Mouse (Mus musculus): Measurements from ENCODE around the gene Gdf10. TPM values are rescaled to one million over a fixed set of nuclear protein-coding genes. Genes with fewer than 3 reads are reported as not detected.
A peak's percentile ranks its signal among the peaks of the same experiment; 100 is the strongest.

Gene Gdf10
- polyA plus RNA-seq, 1 experiment from 2014 or later = 9.5 TPM

- no peaks in the 10 kb centered on the region for H3K9me3 ChIP-seq (ENCODE audit: control insufficient read depth, low read length)
- no peaks in the 10 kb centered on the region for H3K27me3 ChIP-seq (ENCODE audit: control insufficient read depth, insufficient read depth, low read length)
- 33% methylated on average over 7 of the region's 7 CpGs for WGBS
- H3K36me3 ChIP-seq (ENCODE audit: control insufficient read depth, insufficient read depth, low read length) = no peaks in the 10 kb centered on the region
- no peaks in the 10 kb centered on the region for H3K4me1 ChIP-seq (replicated peaks; ENCODE audit: control insufficient read depth, insufficient read depth, low read length)
- no peak overlapping the region for H3K4me3 ChIP-seq (ENCODE audit: low read depth, low read length)
- no peak overlapping the region for H3K9ac ChIP-seq (ENCODE audit: low read depth, low read length)
- no peak overlapping the region for H3K27ac ChIP-seq (ENCODE audit: low read depth, low read length)
- ATAC-seq (ENCODE audit: low FRiP score) = no peak
- no peak overlapping the region for H3K4me2 ChIP-seq (replicated peaks; ENCODE audit: low read depth, low read length)
- peak; percentile 9 for DNase-seq (ENCODE audit: low spot score)
Observed at GRCm38 (mm10) chr14:33977748-33978147, 54.4 kb downstream of the Gdf10 start.

DNA sequence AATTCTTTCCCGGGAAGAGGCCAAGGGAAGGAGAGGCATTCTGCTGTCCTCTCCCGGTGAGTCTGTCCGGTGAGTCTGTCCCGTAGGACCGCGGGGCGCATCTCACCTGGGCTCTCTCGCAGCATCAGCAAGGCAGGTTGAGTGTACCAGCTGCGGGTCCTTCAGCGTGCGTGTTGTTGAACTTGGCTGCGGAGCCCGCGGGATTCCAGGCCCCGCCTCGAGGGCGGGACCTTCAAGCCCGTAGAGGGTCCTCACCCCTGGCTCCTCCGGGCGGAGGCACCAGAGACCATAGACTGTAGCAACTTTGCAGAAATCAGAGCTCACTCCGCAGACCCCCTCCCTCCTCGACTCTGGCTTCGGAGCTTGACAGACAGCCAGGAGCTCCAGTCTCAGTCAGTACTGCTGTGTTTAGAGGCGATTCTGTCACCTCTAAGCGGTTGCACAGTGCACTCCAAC, 55.2 kb downstream of the Gdf10 start, which contains the start of gene Zfp488:
Gene Zfp488 (minus strand): TSS at position 161 of the 456 bp plus-strand sequence.
- DNase-seq (ENCODE audit: low spot score) = peak; percentile 58
- no peak within 1 kb of the TSS for H3K27ac ChIP-seq (ENCODE audit: low read depth, low read length)
- 3% methylated on average over 25 of the region's 25 CpGs for WGBS
- ATAC-seq (ENCODE audit: low FRiP score) = peak; percentile 63; the same call in 1 of the 2 replicates
- peak within 1 kb of the TSS; percentile 40 for H3K9ac ChIP-seq (ENCODE audit: low read depth, low read length)
- H3K4me3 ChIP-seq (ENCODE audit: low read depth, low read length) = peak within 1 kb of the TSS; percentile 33
- no peaks in the 10 kb centered on the region for H3K36me3 ChIP-seq (ENCODE audit: control insufficient read depth, insufficient read depth, low read length)
- H3K4me1 ChIP-seq (replicated peaks; ENCODE audit: control insufficient read depth, insufficient read depth, low read length) = no peaks in the 10 kb centered on the region
- peak within 1 kb of the TSS; percentile 76 for H3K4me2 ChIP-seq (replicated peaks; ENCODE audit: low read depth, low read length)
- H3K27me3 ChIP-seq (ENCODE audit: control insufficient read depth, insufficient read depth, low read length) = no peaks in the 10 kb centered on the region
- no peaks in the 10 kb centered on the region for H3K9me3 ChIP-seq (ENCODE audit: control insufficient read depth, low read length)

Other genes with a start within 250 kb of the Gdf10 start
- 0.08 TPM in 1 of 2 replicates, not detected in the other for gene Gdf2, start 17.5 kb downstream of the Gdf10 start, polyA plus RNA-seq (2014; fragmentation: Nextera tagmentation; extraction: Ambion mirVana)
- gene Rbp3, start 30.4 kb downstream of the Gdf10 start, polyA plus RNA-seq (2014; fragmentation: Nextera tagmentation; extraction: Ambion mirVana) = not detected in 2 replicates
- gene Zfp488, start 55.2 kb downstream of the Gdf10 start, polyA plus RNA-seq (2014; fragmentation: Nextera tagmentation; extraction: Ambion mirVana) = 0.10 and 0.20 TPM in 2 replicates
- gene Gm30083, start 91.6 kb downstream of the Gdf10 start, polyA plus RNA-seq (2014; fragmentation: Nextera tagmentation; extraction: Ambion mirVana) = not detected in 2 replicates
- gene Gm5460, start 93.2 kb downstream of the Gdf10 start, polyA plus RNA-seq (2014; fragmentation: Nextera tagmentation; extraction: Ambion mirVana) = not detected in 2 replicates
- not detected in 2 replicates for gene Antxrl, start 129.1 kb downstream of the Gdf10 start, polyA plus RNA-seq (2014; fragmentation: Nextera tagmentation; extraction: Ambion mirVana)
- gene Anxa8, start 162.4 kb downstream of the Gdf10 start, polyA plus RNA-seq (2014; fragmentation: Nextera tagmentation; extraction: Ambion mirVana) = 1.5 and 1.8 TPM in 2 replicates
- gene A630023A22Rik, start 179.2 kb downstream of the Gdf10 start, polyA plus RNA-seq (2014; fragmentation: Nextera tagmentation; extraction: Ambion mirVana) = not detected in 2 replicates
- gene Npy4r, start 228.9 kb downstream of the Gdf10 start, polyA plus RNA-seq (2014; fragmentation: Nextera tagmentation; extraction: Ambion mirVana) = 0.04 TPM in 1 of 2 replicates, not detected in the other